Mouse (Mus musculus) left cerebral cortex, postnatal 36 days (tissue): Measurements from ENCODE around the gene F13a1. TPM values are rescaled to one million over a fixed set of nuclear protein-coding genes. Genes with fewer than 3 reads are reported as not detected.

Experiments
- DNase-seq, 2 experiments: peaks; one replicate each; pipeline ENCODE4 v3.0.0; 2021 to 2022; ENCODE audit warnings: low spot score in 2 of 2, mixed read lengths in 1 of 2
- intact Hi-C: fragments of 180-260 bp; cut with DNase I; formaldehyde crosslinking; loops from one replicate; pipeline ENCODE4 v1.15.1; 2025
- total RNA-seq, 2 experiments: library from RNA; stranded (reverse); gene quantifications; 2 replicates each; pipeline ENCODE4 v1.2.3; 2021

Gene F13a1
- total RNA-seq, result 1 to 10 TPM; 2.1 to 5.4 TPM

GRCm38 (mm10) chr13:37050126-37050525 lies at the start of gene F13a1:
Gene F13a1 (minus strand): TSS chr13:37050244.
- no peak for DNase-seq
- intact Hi-C loops, result no loop called here

GRCm38 (mm10) chr13:37091620-37092019 lies 41.6 kb upstream of the F13a1 start:
- intact Hi-C loops, result no loop called here
- DNase-seq, result no peak

- intact Hi-C loops, result no loop called here
- no peak for DNase-seq
Measured at GRCm38 (mm10) chr13:37089104-37089503, 39.1 kb upstream of the F13a1 start.

GRCm38 (mm10) chr13:37081506-37082241 lies 31.6 kb upstream of the F13a1 start:
- intact Hi-C loops, result no loop called here
- peak in 1 of 2 experiments; percentile 10 for DNase-seq

GRCm38 (mm10) chr13:37071390-37071789 lies 21.3 kb upstream of the F13a1 start:
- DNase-seq, result no peak
- intact Hi-C loops, result no loop called here

- DNase-seq, result no peak
- intact Hi-C loops, result no loop called here
Measured at GRCm38 (mm10) chr13:37070824-37071223, 20.8 kb upstream of the F13a1 start.

- intact Hi-C loops, result no loop called here
- no peak for DNase-seq
Measured at GRCm38 (mm10) chr13:37060810-37061209, 10.8 kb upstream of the F13a1 start.

- intact Hi-C loops, result no loop called here
- no peak for DNase-seq
Measured at GRCm38 (mm10) chr13:37056662-37057061, 6.6 kb upstream of the F13a1 start.

- DNase-seq, result no peak
- intact Hi-C loops, result no loop called here
Measured at GRCm38 (mm10) chr13:37049631-37050030, 413 bp downstream of the F13a1 start.

- intact Hi-C loops, result no loop called here
- DNase-seq, result no peak
Measured at GRCm38 (mm10) chr13:37049018-37049417, 1.0 kb downstream of the F13a1 start.

GRCm38 (mm10) chr13:37045005-37045404 lies 5.0 kb downstream of the F13a1 start:
- DNase-seq, result no peak
- intact Hi-C loops, result no loop called here

- DNase-seq, result peak in 1 of 2 experiments; percentile 11
- intact Hi-C loops, result no loop called here
Measured at GRCm38 (mm10) chr13:37034745-37035144, 15.3 kb downstream of the F13a1 start.

GRCm38 (mm10) chr13:37025996-37026579 lies 24.0 kb downstream of the F13a1 start:
- no peak for DNase-seq
- intact Hi-C loops, result no loop called here

- intact Hi-C loops, result no loop called here
- no peak for DNase-seq
Measured at GRCm38 (mm10) chr13:37021575-37021974, 28.5 kb downstream of the F13a1 start.

- intact Hi-C loops, result no loop called here
- DNase-seq, result no peak
Measured at GRCm38 (mm10) chr13:37010771-37011170, 39.3 kb downstream of the F13a1 start.

- intact Hi-C loops, result no loop called here
- no peak for DNase-seq
Measured at GRCm38 (mm10) chr13:37006224-37006623, 43.8 kb downstream of the F13a1 start.

GRCm38 (mm10) chr13:36999210-36999705 lies 50.8 kb downstream of the F13a1 start:
- DNase-seq, result no peak
- intact Hi-C loops, result no loop called here

- intact Hi-C loops, result no loop called here
- no peak for DNase-seq
Measured at GRCm38 (mm10) chr13:36993593-36993992, 56.5 kb downstream of the F13a1 start.

- no peak for DNase-seq
- intact Hi-C loops, result no loop called here
Measured at GRCm38 (mm10) chr13:36988392-36988791, 61.7 kb downstream of the F13a1 start.

- intact Hi-C loops, result no loop called here
- no peak for DNase-seq
Measured at GRCm38 (mm10) chr13:36973016-36973415, 77.0 kb downstream of the F13a1 start.

GRCm38 (mm10) chr13:36972226-36972625 lies 77.8 kb downstream of the F13a1 start:
- intact Hi-C loops, result no loop called here
- no peak for DNase-seq
